Mouse (Mus musculus) 3134 (cell line): ENCODE results near the gene Csnk1g1.

Experiments used
- DNase-seq: peaks from one replicate; pipeline ENCODE4 v3.0.0-alpha.2; 2011; ENCODE audit warnings: low spot score; ENCODE audit not compliant: insufficient read length; ENCODE audit errors: extremely low read depth

Csnk1g1 gene

DNA sequence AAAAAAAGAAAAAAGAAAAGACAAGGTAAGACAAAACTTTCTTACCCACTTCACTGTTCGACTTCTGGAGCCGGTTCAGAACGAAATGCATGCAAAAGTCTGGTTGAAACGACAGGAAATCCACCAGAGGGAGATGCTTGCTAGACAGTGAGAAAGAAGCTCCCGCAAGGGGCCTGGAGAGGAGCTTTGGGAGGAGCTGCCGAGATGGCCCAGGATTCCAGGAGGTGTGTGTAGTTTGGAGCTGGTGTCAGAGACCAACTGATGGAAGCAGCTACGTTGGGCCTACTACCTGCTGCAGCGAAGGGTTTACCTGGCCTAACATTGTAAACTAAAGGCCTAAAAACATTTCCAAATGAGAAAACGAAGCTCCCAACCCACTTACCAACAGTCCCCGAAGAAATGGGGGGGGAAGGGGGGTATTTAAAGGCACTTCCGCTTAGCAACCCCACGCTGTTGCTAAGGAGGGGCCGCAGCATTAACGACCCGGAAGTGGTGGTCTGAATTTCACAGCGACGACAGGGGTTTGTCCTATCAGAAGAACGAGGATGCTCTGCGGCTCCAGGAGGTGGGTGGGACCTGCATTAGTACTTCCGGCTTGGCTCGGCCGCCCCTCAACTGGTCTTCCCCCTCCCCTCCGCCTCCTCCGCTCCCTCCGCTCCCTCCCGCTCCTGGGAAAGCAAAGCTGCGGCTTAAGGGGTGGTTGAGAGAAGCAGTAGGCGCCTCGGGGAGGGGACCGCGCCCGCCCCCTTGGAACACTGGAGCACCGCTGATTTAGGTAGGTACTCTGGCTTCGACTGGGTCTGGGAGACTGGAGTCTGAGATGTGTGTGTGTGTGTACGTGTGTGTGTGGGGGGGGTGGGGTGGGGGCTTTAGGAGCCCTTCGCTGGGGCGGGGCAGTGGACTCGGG is at the start of gene Csnk1g1, which contains the start of gene Trip4:
TSS of gene Csnk1g1 (plus strand) at position 531 of the 907 bp plus-strand sequence.
TSS of gene Trip4 (minus strand) at position 401 of the 907 bp plus-strand sequence.
- DNase-seq = peak; percentile 95

DNA sequence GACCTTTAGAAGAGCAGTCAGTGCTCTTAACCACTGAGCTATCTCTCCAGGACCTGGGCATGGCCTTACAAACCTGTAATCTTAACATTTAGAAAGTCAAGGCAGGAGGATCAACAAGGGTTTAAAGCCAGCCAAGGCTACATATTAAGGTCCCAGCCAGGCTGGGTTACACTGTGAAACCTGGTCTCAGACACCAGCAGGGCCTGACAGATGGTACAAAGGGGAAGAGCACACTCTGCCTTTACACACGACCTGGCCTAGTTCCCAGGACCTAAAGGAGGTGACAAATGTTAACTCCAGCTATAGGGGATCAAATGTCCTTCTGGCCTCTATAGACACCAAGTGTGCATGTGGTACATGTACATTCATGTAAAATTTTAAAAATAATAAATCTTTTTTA is 49.1 kb upstream of the Csnk1g1 start:
- DNase-seq = no peak

DNA sequence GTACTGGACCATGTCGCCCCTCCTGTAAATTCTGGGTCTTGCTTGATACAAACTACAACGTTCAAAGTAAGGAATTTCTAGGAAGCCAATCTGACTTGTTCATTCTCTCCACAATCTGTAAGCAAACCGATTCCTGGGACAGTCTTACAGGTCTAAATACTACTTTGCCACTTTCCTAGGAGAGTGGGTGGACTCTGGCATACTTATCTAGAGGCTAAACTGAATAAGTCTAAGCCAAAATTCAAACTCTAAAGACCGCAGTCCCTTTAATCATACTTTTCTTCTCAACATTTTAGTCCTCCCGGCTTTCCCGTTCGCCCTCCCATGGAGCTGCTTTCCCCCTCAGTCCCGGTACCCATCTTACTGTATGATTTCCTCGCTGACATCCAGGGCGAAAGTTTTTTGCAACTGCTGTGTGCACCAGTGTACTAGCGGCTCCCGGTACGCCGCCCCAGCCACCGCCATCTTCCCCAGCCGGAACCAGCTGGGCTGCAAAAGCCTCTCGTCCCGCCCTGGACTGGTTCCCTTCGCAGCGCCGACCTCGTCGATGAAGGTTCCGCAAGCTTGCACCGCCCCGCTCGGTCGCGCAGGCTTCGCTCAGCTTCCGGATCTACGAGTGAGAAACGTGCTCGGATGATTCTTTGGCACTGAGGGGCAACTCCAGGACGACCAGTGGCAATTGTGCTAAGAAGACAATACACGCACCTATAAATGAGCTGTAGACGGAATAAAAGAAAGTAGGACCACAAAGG is 24.0 kb upstream of the Csnk1g1 start:
- DNase-seq = peak; percentile 91

DNA sequence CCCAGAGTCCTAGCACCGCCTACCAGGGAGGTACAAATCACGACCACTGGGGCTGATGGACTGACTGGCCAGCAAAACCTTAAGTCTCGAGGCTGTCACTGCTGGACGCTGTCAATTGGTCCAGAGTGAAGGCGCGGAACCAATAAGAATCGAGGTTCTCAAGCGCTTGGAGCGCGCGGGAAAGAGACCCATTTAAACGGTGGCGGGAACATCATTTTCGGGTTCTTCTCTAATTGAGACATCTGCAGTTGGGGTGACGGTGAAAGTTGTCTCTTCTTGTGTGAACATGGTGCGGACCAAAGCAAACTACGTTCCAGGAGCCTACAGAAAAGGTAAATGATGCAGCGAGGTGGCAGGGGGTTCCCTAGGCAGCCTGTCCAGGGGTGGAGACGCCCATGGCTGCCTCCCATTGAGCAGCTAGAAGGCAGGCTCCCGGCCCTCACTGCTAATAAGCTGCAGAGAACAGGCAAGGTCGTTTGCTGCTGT is 18.5 kb upstream of the Csnk1g1 start, which contains the start of gene Pclaf:
TSS of gene Pclaf (plus strand) at position 95 of the 486 bp plus-strand sequence.
- DNase-seq = peak; percentile 77

DNA sequence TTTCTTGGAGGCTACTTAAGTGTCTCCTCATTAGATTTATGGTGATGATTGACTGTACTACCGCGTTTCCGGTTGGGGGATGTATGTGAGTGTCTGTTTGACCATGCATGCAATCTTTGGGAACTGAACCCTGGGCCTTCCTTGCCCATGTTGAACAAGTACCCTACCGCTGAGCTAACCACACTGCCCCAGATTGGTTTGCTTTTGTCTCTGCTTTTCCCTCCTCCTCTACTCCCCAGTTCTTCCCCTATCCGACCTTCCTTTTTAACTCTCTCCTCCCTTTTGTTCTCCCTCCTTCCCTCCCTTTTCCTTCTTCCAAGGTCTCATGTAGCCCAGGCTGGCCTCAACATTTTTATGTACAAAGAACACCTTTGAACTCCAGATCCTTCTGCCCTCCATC is 17.6 kb upstream of the Csnk1g1 start:
- no peak for DNase-seq

DNA sequence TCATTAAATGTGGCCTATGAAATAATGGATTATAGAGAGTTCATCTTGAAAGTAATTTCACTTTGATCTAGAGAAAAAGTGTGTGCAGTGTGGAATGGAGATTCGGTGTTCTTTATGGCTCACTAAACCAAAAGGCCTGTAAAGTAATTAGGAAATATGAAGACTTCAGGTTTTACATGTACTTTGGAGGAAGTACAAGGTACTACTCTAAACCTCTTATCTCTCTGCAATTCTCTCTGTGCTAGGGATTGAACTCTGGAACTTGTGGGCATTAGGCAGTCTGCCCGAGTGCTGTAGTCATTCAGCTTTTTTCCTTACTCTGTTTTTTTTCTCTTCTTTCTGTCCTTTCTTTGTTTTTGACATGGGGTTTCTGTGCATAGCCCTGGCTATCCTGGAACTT is 11.7 kb upstream of the Csnk1g1 start:
- DNase-seq = no peak

DNA sequence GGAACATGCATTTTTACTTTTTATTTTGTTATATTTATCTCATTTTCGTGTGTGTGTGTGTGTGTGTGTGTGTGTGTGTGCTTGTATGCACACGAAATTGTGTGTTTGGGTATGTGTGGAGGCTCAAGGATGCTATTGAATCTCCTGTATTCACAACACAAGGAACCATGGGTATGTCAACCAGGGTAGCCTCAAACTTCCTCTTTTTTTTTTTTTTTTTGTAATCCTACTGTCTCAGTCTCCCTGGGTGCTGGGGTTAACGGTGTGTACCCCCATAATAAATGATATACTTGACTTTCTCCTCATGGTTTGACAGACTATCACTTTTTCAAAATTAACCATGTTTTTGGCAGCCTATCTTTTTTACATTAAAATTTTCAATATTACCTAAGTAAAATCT is 5.8 kb upstream of the Csnk1g1 start:
- no peak for DNase-seq

DNA sequence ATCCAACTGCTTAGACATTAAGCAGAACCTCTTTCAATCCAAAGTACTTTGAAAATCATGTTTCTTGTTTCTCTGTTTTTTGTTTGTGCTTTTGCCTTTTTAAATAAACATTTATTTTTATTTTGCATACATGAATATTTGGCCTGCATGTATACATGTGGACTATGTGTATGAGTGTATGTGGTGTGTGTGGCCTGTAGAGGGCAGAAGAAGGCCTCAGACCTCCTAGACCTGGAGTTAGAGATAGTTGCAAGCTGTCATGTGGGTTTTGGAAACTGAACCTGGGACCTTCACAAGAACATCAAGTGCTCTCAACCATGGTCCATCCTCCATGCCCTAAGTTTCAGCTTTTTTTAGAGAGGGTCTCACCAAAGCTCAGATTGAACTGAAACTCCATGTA is 5.3 kb upstream of the Csnk1g1 start:
- no peak for DNase-seq

DNA sequence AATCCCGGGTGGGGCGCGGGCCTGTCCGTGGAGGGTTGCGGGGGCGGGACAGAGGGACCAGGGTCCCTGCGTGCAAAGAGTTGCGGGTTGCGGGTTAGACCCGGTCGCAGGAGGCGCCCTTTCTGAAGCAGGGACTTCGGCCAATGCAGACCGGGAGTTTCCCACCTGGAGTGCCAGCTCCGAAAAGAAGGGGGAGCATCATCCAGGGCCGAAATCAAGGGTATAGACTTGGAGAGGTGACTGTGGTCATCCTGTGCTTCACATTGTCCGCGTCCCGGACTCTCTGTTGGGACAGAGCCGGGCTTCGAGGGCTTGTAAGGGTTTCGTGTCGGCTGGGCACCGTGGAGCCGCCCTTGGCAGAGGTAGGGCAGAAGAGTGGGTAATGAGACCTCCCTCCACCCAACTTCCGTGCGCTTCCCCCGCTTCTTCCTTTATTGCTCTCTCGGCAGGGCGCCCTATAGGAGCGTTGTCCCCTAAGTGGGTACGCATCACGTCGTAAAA is 627 bp downstream of the Csnk1g1 start:
- no peak for DNase-seq

DNA sequence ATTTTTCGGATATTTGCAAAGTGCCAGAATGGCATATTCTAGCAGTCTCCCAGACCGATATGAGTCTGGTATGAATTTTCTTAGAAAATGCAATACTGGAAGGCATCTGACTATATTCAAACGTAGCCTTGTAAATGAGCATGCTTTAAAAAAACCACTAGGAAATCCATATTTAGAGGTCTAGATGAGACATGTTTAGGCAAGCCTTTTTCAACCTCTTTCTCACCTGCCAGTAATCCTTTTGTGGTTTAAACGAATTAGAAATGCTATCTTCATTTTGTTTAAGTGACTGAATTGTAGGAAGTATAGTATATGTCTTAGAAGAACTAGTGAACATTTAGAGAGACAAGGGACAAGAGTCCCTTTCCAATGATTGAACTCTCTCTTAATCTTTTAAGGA is 1.1 kb downstream of the Csnk1g1 start:
- no peak for DNase-seq

DNA sequence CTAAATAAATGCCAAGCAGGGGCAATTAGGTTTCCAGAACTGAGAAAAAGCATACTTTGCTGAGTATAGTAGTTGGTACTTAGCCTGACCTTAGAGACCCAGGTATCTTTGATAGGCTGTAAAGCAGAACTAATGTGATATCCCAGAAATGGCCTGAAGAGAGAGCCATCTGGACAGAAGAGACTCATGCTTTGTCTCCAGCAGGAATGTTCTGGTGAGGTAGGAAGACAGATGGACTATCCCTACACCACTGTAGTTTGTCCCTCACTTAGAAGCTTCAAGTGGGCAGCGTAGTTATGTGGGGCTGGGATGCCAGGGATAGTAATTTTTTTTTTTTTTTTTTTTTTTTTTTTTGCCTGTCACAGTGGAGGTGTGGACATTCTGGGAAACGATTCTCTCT is 5.3 kb downstream of the Csnk1g1 start:
- DNase-seq = no peak

DNA sequence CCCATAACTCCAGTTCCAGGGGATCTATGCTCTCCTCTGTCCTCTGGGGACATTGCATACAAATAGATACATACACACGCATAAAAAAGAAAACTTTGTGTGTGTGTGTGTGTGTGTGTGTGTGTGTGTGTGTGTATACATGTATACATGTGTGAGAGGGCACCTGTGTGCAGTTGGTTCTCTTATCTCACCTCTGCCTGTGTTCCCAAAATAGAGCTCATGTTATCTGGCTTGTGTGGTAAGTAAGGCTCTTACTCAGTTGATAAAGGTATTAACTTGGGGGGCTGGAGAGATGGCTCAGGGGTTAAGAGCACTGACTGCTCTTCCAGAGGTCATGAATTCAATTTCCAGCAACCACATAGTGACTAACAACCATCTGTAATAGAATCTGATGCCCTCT is 8.3 kb downstream of the Csnk1g1 start:
- DNase-seq = no peak

DNA sequence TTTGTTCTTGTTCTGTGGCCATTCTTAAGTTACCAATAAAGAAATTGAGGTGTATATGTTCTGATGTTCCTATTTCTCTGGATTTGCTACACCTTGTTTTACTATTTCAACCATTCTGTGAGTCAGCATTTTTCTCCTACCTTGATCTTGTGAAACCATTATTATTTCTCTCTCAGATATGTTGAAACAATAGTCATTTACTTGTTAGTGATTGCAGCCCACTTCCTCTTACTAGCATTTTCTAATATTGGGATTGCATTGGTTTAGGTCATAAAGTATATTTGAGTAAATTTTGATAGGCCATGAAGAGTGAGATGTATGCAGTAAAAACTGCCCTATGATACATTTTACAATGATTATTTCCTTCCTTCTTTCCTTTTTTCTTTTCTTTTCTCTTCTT is 19.7 kb downstream of the Csnk1g1 start:
- no peak for DNase-seq

DNA sequence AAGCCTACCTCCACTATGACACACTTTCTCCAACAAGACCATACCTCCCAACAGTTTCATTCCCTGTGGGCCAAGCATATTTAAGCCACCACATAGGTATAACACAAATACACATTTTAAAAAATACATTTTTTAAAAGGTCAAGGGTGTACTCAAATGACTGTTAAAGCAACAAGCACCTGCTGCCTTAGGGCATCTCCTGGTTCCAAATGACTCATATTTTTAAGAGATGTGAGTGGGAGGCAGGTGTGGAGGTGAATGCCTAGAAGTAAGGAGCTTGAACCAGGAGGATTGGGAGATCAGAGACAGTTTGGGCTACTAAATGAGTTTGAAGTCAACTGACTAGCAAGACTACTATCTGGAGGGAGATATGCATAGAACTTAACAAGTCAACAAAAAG is 21.1 kb downstream of the Csnk1g1 start:
- DNase-seq = no peak

DNA sequence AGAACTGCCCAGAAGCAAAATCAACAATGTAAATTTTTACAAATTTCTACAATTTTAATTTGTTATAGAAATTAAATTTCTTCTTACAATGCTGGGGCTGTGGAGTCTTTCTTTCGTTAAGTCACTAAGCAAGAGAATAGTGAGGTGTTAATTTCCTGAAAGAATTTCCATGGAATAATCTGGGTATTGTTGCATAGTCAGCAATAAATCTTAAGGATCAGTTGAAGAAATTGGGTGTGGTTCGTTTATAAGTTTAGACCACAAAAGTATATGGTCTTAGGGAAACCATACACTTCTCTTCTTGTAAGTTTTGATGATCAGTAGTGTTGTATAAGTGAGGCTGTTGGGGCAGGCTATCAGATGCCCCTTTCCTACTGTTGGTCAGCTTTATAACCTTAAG is 28.8 kb downstream of the Csnk1g1 start:
- DNase-seq = no peak

DNA sequence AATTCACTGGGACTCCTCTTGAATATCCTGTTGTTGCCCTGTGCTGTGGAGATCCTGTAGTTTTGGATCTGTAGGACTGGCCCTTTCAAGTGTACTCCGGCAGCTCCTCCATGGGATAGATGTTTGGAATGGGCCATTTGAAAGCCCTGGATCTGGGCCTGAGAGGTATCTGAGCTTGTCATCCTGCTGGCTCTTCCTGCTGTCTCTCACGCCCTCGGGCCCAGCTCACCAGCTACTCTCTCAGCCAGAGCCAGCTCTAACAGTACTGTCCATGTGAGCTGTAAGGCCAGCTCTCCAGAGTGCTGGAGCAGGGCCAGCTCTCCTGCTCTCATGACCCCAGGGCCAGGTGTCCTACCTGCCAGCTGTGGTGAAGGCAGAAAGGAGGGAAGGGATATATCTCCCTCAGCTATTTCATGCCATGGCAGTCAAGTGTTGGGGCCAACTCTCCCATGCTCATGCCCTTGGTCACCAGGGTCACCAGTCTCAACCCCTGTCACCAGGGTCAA is 42.4 kb downstream of the Csnk1g1 start:
- no peak for DNase-seq

DNA sequence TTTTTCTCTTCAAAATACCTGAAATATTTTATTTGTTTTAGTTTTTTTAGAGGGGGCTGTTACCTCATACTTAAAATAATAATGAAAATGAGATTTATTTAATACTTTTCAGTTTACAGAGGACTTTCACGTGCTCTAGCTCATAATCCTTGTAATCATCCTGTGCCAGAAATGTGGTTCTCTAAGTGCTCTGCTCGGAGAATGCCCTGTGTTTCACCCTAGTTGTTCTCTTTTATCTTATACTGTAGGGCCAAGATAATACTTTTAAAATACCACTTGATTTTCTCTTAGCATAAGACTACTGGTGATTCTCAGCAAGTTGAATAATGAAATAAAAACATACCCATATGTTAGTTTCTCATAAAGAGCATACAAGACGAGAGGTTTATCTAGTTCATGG is 61.3 kb downstream of the Csnk1g1 start:
- DNase-seq = no peak

DNA sequence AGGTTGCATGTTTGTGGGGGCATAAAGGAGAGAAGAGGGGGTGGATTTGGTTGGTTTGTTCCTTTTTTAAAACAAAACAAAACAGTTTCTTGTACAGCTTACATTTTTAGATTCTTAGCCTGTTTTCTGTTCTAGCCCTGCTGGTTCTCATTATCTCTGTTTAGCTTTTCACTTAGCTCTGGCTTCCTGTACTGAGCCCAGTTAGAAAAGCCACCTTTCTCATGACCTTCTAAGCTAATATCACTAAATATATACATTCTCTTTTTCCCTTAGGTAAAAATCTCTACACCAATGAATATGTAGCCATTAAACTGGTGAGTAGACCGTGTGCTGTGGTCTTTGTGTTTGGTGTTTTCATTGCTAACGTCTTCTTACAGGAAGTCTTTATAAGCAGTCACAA is 64.5 kb downstream of the Csnk1g1 start:
- DNase-seq = no peak

DNA sequence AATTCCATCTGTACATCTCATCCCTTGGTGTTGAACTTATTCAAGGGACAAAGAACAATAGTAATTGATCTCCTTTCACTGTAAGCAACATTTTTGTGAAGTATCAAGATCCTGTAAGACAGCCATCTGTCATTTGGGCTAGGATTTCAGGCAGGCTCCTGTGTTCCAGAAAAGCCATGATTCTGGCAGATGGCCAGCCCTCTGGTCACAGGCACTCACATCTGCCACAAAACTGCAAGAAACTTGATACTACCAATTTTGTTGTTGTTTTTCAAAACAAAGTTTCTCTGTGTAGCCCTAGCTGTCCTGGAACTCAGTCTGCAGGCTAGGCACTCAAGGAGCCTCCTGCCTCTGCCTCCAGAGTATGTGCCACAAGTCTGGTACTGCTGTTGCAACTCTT is 67.2 kb downstream of the Csnk1g1 start:
- DNase-seq = no peak

DNA sequence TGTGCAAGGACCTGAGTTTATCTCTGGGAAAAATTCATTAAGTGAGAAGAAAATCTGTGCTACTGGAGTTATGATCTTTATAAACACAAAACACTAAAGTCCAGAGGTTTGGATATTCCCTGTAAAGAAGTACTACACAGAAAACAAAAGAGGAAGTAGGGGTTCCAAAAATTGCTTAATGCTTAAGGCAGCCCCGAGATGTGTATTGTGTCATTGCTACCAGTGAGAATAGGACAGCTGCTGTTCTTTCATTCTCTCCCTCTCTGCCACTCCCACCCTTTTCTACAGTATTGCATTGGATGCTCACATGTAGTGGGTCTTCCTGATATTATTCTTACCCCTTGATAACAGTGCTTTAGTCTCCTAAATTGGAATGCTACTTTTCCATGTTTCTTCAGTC is 74.1 kb downstream of the Csnk1g1 start:
- no peak for DNase-seq

DNA sequence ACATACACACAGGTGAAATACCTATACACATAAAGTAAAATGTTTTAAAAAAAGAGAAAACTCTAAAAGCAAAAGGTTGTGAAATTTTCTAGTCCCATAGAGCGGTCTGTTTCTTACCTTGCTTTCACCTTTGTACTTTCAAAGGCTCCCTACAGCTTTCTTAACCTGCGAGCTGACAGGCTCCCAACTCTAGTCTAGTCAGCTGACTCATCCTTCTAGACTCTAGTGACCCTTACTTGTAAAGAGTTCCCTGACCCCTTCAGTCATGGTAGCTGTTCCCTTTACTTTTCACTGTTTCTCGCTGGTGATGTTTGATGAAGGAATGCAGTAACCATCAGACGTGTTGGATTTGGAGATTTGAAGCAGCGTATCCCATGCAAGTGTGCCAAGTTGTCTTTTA is 78.3 kb downstream of the Csnk1g1 start:
- no peak for DNase-seq
